Mouse (Mus musculus) G1E (cell line): ENCODE measurements around the gene Best2. TPM values are rescaled to one million over a fixed set of nuclear protein-coding genes. Genes with fewer than 3 reads are reported as not detected.
A peak's percentile ranks its signal among the peaks of the same experiment; 100 is the strongest.

Experiments
- ATAC-seq: 2 replicates; pipeline ENCODE4 v1.8.0; 2016; ENCODE audit warnings: mild to moderate bottlenecking; ENCODE audit not compliant: insufficient number of reproducible peaks, poor library complexity, low FRiP score, severe bottlenecking; ENCODE audit errors: extremely low read depth
- DNase-seq: peaks from one replicate; pipeline ENCODE4 v3.0.0; 2012; ENCODE audit warnings: low spot score
- H3K27me3 ChIP-seq: 2 replicates; pipeline ENCODE4 v1.6.1; 2012; ENCODE audit warnings: mild to moderate bottlenecking, low read length, inconsistent platforms; ENCODE audit not compliant: insufficient read depth
- H3K36me3 ChIP-seq: replicated peaks from 2 replicates; pipeline ENCODE3; 2012; ENCODE audit warnings: mild to moderate bottlenecking, inconsistent platforms
- H3K4me1 ChIP-seq: 2 replicates; pipeline ENCODE4 v1.6.1; 2012; ENCODE audit warnings: low read depth, low read length, inconsistent platforms, mixed read lengths; ENCODE audit not compliant: insufficient read depth
- H3K4me3 ChIP-seq: 2 replicates; pipeline ENCODE4 v1.5.1; 2012; ENCODE audit warnings: low read depth, mild to moderate bottlenecking, inconsistent platforms, low read length, moderate library complexity, mixed read lengths
- H3K9me3 ChIP-seq: replicated peaks from 2 replicates; pipeline ENCODE4 v1.6.1; 2012; ENCODE audit warnings: inconsistent platforms
- CTCF ChIP-seq: IDR thresholded peaks from 2 replicates; pipeline ENCODE4 v1.5.1; 2012; ENCODE audit warnings: low read depth, low read length, inconsistent platforms, mixed read lengths
- GATA1 ChIP-seq: IDR thresholded peaks from 2 replicates; pipeline ENCODE4 v1.6.1; 2012; ENCODE audit warnings: borderline replicate concordance, low read length, inconsistent platforms, mixed read lengths
- GATA2 ChIP-seq: IDR thresholded peaks from 2 replicates; pipeline ENCODE4 v1.6.1; 2012; ENCODE audit warnings: low read depth, low read length, inconsistent platforms, borderline replicate concordance
- POLR2AphosphoS5 ChIP-seq: IDR thresholded peaks from 2 replicates; pipeline ENCODE4 v1.6.1; 2012; ENCODE audit warnings: low read depth, low read length, inconsistent platforms; ENCODE audit not compliant: insufficient replicate concordance
- TAL1 ChIP-seq: conservative IDR thresholded peaks from 2 replicates; pipeline ENCODE4 v1.6.1; 2012; ENCODE audit warnings: low read depth, low read length, inconsistent platforms, mixed read lengths
- polyA plus RNA-seq: library from polyadenylated mRNA; stranded (reverse); fragments of >175 nt; gene quantifications from 2 replicates; pipeline ENCODE4 v1.2.3, GENCODE M21; 2012
- total RNA-seq, 2 experiments: library from RNA; stranded (forward) in 1 of 2; stranded (reverse) in 1 of 2; fragments of 200-1000 nt in 1 of 2; fragments of >200 nt in 1 of 2; fragmentation: Nextera tagmentation in 1 of 2; gene quantifications; 2 replicates each; pipeline ENCODE4 v1.2.3; 2014 to 2017

Best2 gene
- total and polyA plus RNA-seq, 3 experiments = not detected

DNA sequence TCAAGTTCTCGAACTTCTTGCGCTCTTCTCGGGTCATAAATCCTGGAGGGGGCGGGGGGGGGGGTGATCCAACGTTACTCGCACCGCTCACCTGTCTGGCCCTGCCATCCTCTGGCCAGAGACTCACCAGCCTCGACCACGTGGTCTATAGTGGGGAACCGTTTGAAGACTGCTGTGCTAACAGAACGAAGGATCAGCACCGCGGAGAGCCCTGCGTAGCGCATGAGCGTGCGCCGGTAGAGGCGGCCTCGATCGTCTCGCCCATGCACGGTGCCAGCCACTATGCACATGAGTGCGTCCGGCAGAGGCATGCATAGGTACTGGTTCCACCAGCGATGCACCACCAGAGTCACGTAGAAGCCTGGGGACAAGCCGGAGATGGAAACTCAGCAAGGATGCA lies 3.1 kb downstream of the Best2 start:
- H3K4me3 ChIP-seq = no peak overlapping the region
- H3K4me1 ChIP-seq = peaks cover 15% of the 10 kb centered on the region
- TF ChIP-seq GATA2 = no peak
- TF ChIP-seq TAL1 = no peak
- TF ChIP-seq GATA1 = no peak
- TF ChIP-seq CTCF = no peak
- TF ChIP-seq POLR2AphosphoS5 = no peak
- H3K36me3 ChIP-seq = no peaks in the 10 kb centered on the region
- H3K27me3 ChIP-seq = peaks cover 54% of the 10 kb centered on the region
- DNase-seq (no peak), ATAC-seq (no peak)
- H3K9me3 ChIP-seq = peaks cover 3% of the 10 kb centered on the region

GRCm38 (mm10) chr8:85007686-85008085 lies 6.6 kb downstream of the Best2 start:
- Histone ChIP-seq H3K36me3 (peaks cover 3% of the 10 kb centered on the region), H3K27me3 (peaks cover 37% of the 10 kb centered on the region), H3K9me3 (peaks cover 3% of the 10 kb centered on the region), H3K4me3 (no peak overlapping the region), H3K4me1 (no peaks in the 10 kb centered on the region; the same call in 1 of the 2 replicates)
- TF ChIP-seq TAL1 = no peak
- TF ChIP-seq GATA2 = no peak
- TF ChIP-seq CTCF = no peak
- TF ChIP-seq GATA1 = no peak
- no peak for TF ChIP-seq POLR2AphosphoS5
- ATAC-seq (no peak), DNase-seq (no peak)

DNA sequence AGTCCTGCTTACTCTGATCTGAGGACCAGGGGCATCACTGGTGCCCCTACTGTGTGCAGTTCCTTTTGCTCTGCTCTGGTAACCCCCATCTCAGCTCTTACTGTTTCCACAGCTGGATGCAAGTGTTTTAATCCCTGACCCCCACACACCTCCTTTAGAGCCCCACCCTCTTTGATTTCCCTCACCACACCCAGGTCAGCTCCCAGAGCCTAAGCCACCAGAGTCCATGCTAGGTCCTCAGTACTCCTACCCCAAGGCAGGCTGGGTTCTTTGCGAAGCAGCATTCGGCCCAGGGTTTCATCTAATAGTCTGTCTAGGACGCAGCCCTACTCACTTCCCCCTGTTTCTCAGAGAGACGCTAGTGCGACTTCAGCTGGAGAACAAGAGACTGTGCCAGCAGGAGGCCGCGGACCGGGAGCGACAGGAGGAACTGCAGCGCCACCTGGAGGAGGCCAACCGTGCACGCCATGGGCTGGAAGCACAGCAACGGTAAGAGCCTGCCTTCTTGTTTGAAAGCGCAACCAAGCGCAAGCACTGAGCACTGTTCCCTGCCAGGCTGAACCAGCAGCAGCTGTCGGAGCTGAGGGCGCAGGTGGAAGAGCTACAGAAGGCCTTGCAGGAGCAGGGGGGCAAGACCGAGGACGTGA lies 16.6 kb downstream of the Best2 start:
- no peaks in the 10 kb centered on the region for H3K9me3 ChIP-seq
- no peaks in the 10 kb centered on the region for H3K27me3 ChIP-seq
- peak; percentile 68 for ATAC-seq
- H3K4me3 ChIP-seq = peak overlapping the region; percentile 36; the same call in 1 of the 2 replicates
- H3K36me3 ChIP-seq = peaks cover 67% of the 10 kb centered on the region
- peaks cover 17% of the 10 kb centered on the region for H3K4me1 ChIP-seq
- TF ChIP-seq GATA1 (no peak), POLR2AphosphoS5 (no peak), CTCF (peak; percentile 77)
- peak; percentile 78 for DNase-seq

DNA sequence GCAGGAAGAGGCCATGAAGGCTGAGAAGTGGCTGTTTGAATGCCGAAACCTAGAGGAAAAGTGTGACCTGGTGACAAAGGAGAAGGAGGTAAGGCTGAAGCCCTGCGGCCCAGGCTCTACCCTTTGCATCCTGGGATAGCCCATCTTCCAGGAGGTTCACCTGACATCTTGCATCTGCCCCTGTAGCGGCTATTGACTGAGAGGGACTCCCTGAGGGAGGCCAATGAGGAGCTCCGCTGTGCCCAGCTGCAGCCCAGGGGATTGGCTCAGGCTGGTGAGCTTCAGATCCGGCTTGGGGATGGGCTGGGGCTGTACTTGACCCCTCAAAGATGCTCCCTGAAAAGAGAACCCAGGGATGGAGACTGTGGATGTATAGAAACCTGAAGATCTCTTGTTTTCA lies 17.4 kb downstream of the Best2 start:
- ATAC-seq = no peak
- no peaks in the 10 kb centered on the region for H3K27me3 ChIP-seq
- no peaks in the 10 kb centered on the region for H3K9me3 ChIP-seq
- H3K4me3 ChIP-seq = no peak overlapping the region
- H3K36me3 ChIP-seq = peaks cover 59% of the 10 kb centered on the region
- DNase-seq = no peak
- peaks cover 17% of the 10 kb centered on the region for H3K4me1 ChIP-seq
- TF ChIP-seq CTCF (no peak), TAL1 (no peak), GATA2 (no peak), POLR2AphosphoS5 (no peak), GATA1 (no peak)

DNA sequence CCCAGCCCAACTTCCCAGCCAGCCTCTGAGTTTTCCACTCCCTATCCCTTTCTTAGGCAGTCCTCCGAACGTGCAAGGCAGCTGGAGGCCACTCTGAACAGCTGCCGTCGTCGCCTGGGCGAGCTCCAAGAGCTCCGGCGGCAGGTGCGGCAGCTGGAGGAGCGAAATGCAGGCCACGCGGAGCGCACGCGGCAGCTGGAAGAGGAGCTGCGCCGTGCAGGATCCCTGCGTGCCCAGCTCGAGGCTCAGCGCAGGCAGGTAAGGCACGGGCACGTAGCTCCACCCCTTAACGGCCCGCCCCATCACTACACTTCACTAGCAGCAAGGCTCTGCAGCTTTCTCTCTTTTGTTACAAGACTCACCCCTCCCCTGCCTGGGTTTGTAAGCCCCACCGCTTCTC lies 18.7 kb downstream of the Best2 start:
- Histone ChIP-seq H3K36me3 (peaks cover 49% of the 10 kb centered on the region), H3K9me3 (no peaks in the 10 kb centered on the region), H3K27me3 (no peaks in the 10 kb centered on the region), H3K4me3 (no peak overlapping the region), H3K4me1 (peaks cover 27% of the 10 kb centered on the region)
- DNase-seq (no peak), ATAC-seq (no peak)
- TF ChIP-seq POLR2AphosphoS5 = no peak
- no peak for TF ChIP-seq CTCF
- TF ChIP-seq TAL1 = no peak
- no peak for TF ChIP-seq GATA2
- TF ChIP-seq GATA1 = no peak

- DNase-seq (no peak), ATAC-seq (no peak)
- Histone ChIP-seq H3K4me3 (no peak overlapping the region), H3K4me1 (peaks cover 30% of the 10 kb centered on the region), H3K9me3 (no peaks in the 10 kb centered on the region), H3K36me3 (peaks cover 49% of the 10 kb centered on the region), H3K27me3 (no peaks in the 10 kb centered on the region)
- TF ChIP-seq GATA2 (no peak), CTCF (no peak), TAL1 (no peak), POLR2AphosphoS5 (no peak), GATA1 (no peak)
Measured at GRCm38 (mm10) chr8:84994375-84994774, 20.0 kb downstream of the Best2 start.

- DNase-seq = no peak
- Histone ChIP-seq H3K4me3 (peak overlapping the region; percentile 79), H3K4me1 (peaks cover 46% of the 10 kb centered on the region), H3K9me3 (no peaks in the 10 kb centered on the region), H3K36me3 (peaks cover 25% of the 10 kb centered on the region), H3K27me3 (no peaks in the 10 kb centered on the region)
- TF ChIP-seq POLR2AphosphoS5 (no peak), CTCF (no peak), GATA2 (no peak), GATA1 (no peak), TAL1 (no peak)
- ATAC-seq = no peak
Measured at GRCm38 (mm10) chr8:84990836-84991235, 23.5 kb downstream of the Best2 start.
